Mouse (Mus musculus): ENCODE data around the gene Gm45717.

DNA sequence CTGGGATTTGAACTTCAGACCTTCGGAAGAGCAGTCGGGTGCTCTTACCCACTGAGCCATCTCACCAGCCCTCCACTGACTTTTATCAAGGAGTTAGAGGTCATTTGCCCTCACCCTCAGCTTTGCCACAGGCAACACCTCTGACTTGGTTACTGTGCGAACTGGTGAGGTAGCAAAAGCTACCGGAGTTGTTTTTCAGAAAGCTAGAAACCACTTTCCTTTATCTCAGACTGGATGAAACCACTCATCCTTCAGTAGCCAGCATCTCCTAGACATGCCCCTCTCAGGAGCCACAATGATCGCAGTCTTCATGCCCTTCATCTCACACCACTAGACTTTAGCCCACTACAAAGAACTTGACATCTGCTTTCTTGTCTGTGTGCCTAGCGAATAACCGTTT lies 27.2 kb upstream of the Gm45717 start:
- TF ChIP-seq CTCF (IDR thresholded peaks at IDR 0.05; ENCODE audit: low read depth), result no peak
- TF ChIP-seq EP300 (IDR thresholded peaks at IDR 0.05; ENCODE audit: low read depth), result no peak
